Mouse (Mus musculus) lung, postnatal 0 days (tissue): ENCODE results near the gene Cdh26.

Experiments
- CTCF ChIP-seq: IDR thresholded peaks from 2 replicates; pipeline ENCODE4 v1.5.1; 2016; ENCODE audit warnings: antibody characterized with exemption, mild to moderate bottlenecking
- EP300 ChIP-seq: IDR thresholded peaks from 2 replicates; pipeline ENCODE4 v1.6.1; 2016; ENCODE audit warnings: antibody characterized with exemption, mild to moderate bottlenecking, control low read depth

DNA sequence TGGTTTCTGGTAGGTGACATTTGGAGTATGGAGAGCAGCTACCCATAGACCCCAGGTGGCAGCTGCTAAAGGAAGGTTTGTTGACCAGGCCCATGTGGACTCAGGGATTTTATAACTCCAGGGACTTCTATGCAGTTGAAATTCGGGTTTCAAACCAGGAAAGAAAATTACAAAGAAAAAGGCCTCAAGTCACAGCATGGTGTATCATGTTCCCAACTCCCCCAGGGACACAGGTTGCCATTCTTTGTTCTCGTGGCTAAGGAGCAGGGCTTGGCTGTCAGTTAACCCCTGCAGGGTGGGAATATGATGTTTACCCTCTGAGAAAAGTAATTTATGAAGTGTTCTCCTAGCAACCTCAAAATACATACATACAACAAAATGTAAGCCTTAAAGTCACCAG is 19.9 kb downstream of the Cdh26 start:
- TF ChIP-seq EP300, result no peak
- TF ChIP-seq CTCF, result no peak
